Mouse (Mus musculus) midbrain, embryonic 10.5 days (tissue): ENCODE data around the gene Ercc6l2. TPM values are rescaled to one million over a fixed set of nuclear protein-coding genes. Genes with fewer than 3 reads are reported as not detected.

Source experiments
- DNase-seq: peaks from one replicate; pipeline ENCODE4 v3.0.0-alpha.2; 2017; ENCODE audit warnings: low spot score
- H3K27ac ChIP-seq: fragments of 300-500 bp; sonication (generic); replicated peaks from 2 replicates; pipeline ENCODE4 v1.5.1; 2016; ENCODE audit warnings: mild to moderate bottlenecking
- H3K27me3 ChIP-seq: fragments of 300-500 bp; sonication (generic); 2 replicates; pipeline ENCODE4 v1.6.1; 2016; ENCODE audit warnings: low read depth, mild to moderate bottlenecking; ENCODE audit not compliant: poor library complexity, severe bottlenecking
- H3K36me3 ChIP-seq: fragments of 300-500 bp; sonication (generic); 2 replicates; pipeline ENCODE4 v1.6.1; 2016; ENCODE audit warnings: mild to moderate bottlenecking, moderate library complexity
- H3K4me1 ChIP-seq: fragments of 300-500 bp; sonication (generic); 2 replicates; pipeline ENCODE4 v1.6.1; 2016
- H3K4me3 ChIP-seq: fragments of 300-500 bp; sonication (generic); 2 replicates; pipeline ENCODE4 v1.5.1; 2016; ENCODE audit warnings: mild to moderate bottlenecking, moderate library complexity
- H3K9me3 ChIP-seq: fragments of 300-500 bp; sonication (generic); replicated peaks from 2 replicates; pipeline ENCODE4 v1.6.1; 2016; ENCODE audit warnings: mild to moderate bottlenecking
- WGBS: fragments of 180-500 bp; shearing (Covaris S2); methylation state at CpG from one replicate; pipeline ENCODE4 v1.1.7; 2016; 5-methylcytosine and 5-hydroxymethylcytosine counted together
- polyA plus RNA-seq: library from polyadenylated mRNA; unstranded; fragments of >200 nt; fragmentation: Nextera tagmentation; extraction: Ambion mirVana; gene quantifications from 2 replicates; pipeline ENCODE4 v1.2.1, GENCODE M21; 2016

Ercc6l2 gene
- polyA plus RNA-seq, 1 experiment from 2014 or later: 23.0 TPM

DNA sequence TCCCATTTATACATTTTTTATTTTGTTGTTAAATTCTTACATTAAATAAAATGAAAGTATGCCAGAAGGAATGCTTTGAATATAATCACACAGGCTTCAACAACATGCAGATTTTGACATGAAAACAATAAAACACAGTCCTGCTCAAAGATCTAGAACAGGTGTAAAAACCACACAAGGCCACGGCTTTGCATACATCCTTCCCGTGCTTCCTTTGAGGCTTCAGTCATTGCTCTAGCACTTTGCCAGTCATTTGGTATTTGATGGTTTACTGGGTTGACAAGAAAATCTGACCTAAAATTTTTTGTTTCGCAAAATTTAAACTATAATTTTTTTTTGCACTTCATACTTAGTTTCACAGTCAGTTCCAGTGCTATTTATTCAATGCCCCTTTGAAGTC is 7.1 kb upstream of the Ercc6l2 start:
- H3K27me3 ChIP-seq: no peaks in the 10 kb centered on the region
- no peaks in the 10 kb centered on the region for H3K9me3 ChIP-seq
- H3K4me3 ChIP-seq: no peak overlapping the region
- H3K27ac ChIP-seq: no peak overlapping the region
- peaks cover 22% of the 10 kb centered on the region for H3K4me1 ChIP-seq
- DNase-seq: no peak
- H3K36me3 ChIP-seq: no peaks in the 10 kb centered on the region
- 93% methylated on average over 3 of the region's 3 CpGs for WGBS

GRCm38 (mm10) chr13:63811477-63811876 is 3.6 kb upstream of the Ercc6l2 start:
- no peaks in the 10 kb centered on the region for H3K9me3 ChIP-seq
- no peaks in the 10 kb centered on the region for H3K36me3 ChIP-seq
- no peak for DNase-seq
- no peak overlapping the region for H3K27ac ChIP-seq
- H3K27me3 ChIP-seq: no peaks in the 10 kb centered on the region
- H3K4me3 ChIP-seq: no peak overlapping the region
- H3K4me1 ChIP-seq: peaks cover 43% of the 10 kb centered on the region

DNA sequence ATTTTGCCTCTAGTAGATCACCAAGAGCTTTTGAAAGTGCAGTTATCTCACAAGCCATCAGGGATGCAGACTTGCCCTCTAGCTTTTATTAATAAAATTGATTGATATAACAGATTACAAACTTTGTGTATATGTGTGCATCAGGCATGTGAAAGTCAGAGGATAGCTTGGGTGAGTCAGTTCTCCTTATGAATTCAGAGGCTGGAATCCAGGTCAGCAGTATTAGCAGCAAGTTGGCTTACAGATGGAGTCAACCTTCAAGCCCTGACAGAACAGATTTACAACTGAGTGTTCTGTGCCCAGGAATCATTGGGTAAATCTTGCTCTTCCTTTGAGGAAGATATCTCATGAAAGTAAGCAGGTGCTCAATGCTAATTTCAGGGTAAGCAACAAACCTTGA is 891 bp downstream of the Ercc6l2 start:
- H3K36me3 ChIP-seq: no peaks in the 10 kb centered on the region; the same call in 1 of the 2 replicates
- DNase-seq: no peak
- H3K4me3 ChIP-seq: peak overlapping the region; percentile 71
- no peaks in the 10 kb centered on the region for H3K9me3 ChIP-seq
- H3K27ac ChIP-seq: peak overlapping the region; percentile 98
- peaks cover 30% of the 10 kb centered on the region for H3K4me1 ChIP-seq
- no peaks in the 10 kb centered on the region for H3K27me3 ChIP-seq

GRCm38 (mm10) chr13:63845758-63846157 is 30.7 kb downstream of the Ercc6l2 start:
- Histone ChIP-seq H3K4me3 (no peak overlapping the region), H3K4me1 (no peaks in the 10 kb centered on the region), H3K9me3 (no peaks in the 10 kb centered on the region), H3K27me3 (no peaks in the 10 kb centered on the region), H3K27ac (no peak overlapping the region), H3K36me3 (peaks cover 33% of the 10 kb centered on the region)
- 95% methylated on average over 2 of the region's 2 CpGs for WGBS
- no peak for DNase-seq

DNA sequence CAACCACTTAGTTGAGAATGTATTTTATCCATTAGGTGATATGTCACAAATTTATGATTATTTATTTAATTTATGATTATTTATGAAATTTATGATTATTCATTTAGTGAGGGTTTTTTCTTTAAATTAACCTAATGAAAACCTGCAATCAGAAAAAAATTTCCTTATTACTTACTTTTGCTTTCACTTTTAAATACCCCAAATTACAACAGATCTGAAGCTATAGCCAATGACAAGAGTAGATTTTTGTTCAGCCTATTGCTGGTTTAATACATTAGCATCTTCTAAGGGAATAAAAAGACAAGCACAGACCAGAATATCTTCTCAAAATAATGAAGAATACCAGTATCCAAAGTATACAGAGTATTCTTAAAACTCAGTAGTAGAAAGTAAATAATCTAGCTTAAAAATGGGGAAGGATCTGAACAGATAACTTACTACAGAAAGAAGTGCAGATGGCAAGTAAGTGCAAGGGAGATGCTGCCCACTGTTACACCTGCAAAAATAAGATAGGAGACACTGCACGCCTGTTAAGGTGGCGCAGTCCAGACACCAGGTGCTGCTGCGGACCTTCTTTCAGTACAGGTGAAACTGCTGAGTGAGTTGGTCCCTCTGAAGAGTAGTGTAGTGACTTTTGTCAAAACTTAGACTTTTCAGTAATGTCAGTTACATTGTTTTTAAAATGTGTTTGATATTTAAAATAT is 35.4 kb downstream of the Ercc6l2 start:
- Histone ChIP-seq H3K27ac (no peak overlapping the region), H3K27me3 (no peaks in the 10 kb centered on the region), H3K36me3 (peaks cover 22% of the 10 kb centered on the region), H3K4me3 (no peak overlapping the region), H3K4me1 (no peaks in the 10 kb centered on the region), H3K9me3 (no peaks in the 10 kb centered on the region)
- WGBS: 95% methylated on average over 3 of the region's 3 CpGs
- no peak for DNase-seq

- Histone ChIP-seq H3K4me3 (no peak overlapping the region), H3K27ac (no peak overlapping the region), H3K4me1 (no peaks in the 10 kb centered on the region), H3K27me3 (no peaks in the 10 kb centered on the region), H3K36me3 (peaks cover 20% of the 10 kb centered on the region), H3K9me3 (no peaks in the 10 kb centered on the region)
- WGBS: 89% methylated on average over 2 of the region's 2 CpGs
- DNase-seq: no peak
Measured at GRCm38 (mm10) chr13:63872585-63873282, 57.7 kb downstream of the Ercc6l2 start.

- 92% methylated on average over 6 of the region's 6 CpGs for WGBS
- no peak overlapping the region for H3K27ac ChIP-seq
- no peak overlapping the region for H3K4me3 ChIP-seq
Measured at GRCm38 (mm10) chr13:63877138-63877537, 62.1 kb downstream of the Ercc6l2 start.

DNA sequence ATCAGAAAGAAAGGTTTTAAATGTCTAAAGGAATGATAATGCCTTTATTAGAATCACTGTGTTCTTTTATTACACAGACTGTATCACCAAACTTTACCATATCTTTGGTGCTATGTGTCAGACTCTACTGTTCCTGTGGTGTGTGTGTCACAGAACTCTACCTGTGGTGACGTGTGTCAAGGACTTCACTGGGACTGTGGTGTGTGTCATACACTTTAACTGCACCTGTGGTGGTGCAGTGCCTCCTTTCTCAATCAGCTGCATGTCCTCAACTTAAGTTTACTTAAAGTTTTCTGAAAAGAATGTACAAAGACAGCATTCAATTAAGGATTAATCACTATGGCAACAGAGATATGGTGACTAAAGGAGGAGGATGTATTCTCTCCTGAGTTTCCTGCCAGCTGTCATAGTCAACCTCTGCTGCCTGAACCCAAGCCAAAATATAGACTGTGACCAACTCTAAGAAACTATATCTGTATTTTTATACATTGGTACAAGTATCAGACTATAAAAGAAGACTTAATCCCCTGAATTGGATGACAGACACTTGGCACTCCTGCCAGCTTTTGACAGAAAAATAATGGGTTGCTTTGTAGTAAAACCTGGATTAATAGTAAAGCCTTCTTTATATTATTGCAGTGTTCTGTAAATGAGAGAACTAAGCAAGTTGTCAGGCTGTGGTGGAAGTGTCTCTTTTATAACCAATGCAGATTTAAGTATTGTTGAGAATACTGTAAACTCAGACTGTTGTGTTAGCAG is 64.2 kb downstream of the Ercc6l2 start:
- Histone ChIP-seq H3K36me3 (0 out of 2 replicates have a peak, but pooled peaks cover 3% of the 10 kb centered on the region), H3K4me1 (peaks cover 15% of the 10 kb centered on the region), H3K27me3 (no peaks in the 10 kb centered on the region), H3K27ac (no peak overlapping the region), H3K4me3 (no peak overlapping the region), H3K9me3 (no peaks in the 10 kb centered on the region)
- WGBS: 40% methylated on average over 1 of the region's 1 CpGs
- no peak for DNase-seq

More at GRCm38 (mm10) chr13:63877138-63877537, 62.1 kb downstream of the Ercc6l2 start:
- DNase-seq: no peak
- peaks cover 15% of the 10 kb centered on the region for H3K4me1 ChIP-seq
- no peaks in the 10 kb centered on the region for H3K9me3 ChIP-seq
- H3K27me3 ChIP-seq: no peaks in the 10 kb centered on the region
- H3K36me3 ChIP-seq: peaks cover 8% of the 10 kb centered on the region

DNA sequence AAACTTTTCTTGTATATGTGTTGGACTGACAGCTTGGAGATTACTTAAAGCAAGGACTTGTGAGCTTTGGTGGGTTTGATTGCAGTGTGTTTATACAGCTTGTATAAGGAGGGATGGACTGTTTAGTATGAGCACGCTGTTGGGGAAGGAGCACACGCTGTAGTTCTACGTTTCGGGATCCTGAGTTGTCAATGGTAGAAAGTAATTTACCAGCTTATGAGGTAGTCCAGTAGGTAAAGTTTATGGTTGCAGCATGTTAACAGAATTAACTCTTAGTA is 64.8 kb downstream of the Ercc6l2 start:
- H3K36me3 ChIP-seq: 0 out of 2 replicates have a peak, but pooled peaks cover 3% of the 10 kb centered on the region
- H3K27me3 ChIP-seq: no peaks in the 10 kb centered on the region
- peaks cover 15% of the 10 kb centered on the region for H3K4me1 ChIP-seq
- no peaks in the 10 kb centered on the region for H3K9me3 ChIP-seq
- WGBS: 77% methylated on average over 4 of the region's 4 CpGs
- H3K4me3 ChIP-seq: no peak overlapping the region
- no peak for DNase-seq
- H3K27ac ChIP-seq: no peak overlapping the region

- Histone ChIP-seq H3K4me1 (no peaks in the 10 kb centered on the region), H3K4me3 (no peak overlapping the region), H3K27ac (0 out of 2 replicates have a peak overlapping the region, but pooled peaks have one; percentile 6), H3K27me3 (no peaks in the 10 kb centered on the region), H3K9me3 (no peaks in the 10 kb centered on the region), H3K36me3 (peaks cover 8% of the 10 kb centered on the region)
- WGBS: 73% methylated on average over 3 of the region's 3 CpGs
- no peak for DNase-seq
Measured at GRCm38 (mm10) chr13:63885532-63885949, 70.5 kb downstream of the Ercc6l2 start.

GRCm38 (mm10) chr13:63886429-63887052 is 71.5 kb downstream of the Ercc6l2 start:
- Histone ChIP-seq H3K4me1 (no peaks in the 10 kb centered on the region), H3K4me3 (no peak overlapping the region), H3K27ac (no peak overlapping the region), H3K9me3 (no peaks in the 10 kb centered on the region), H3K36me3 (peaks cover 8% of the 10 kb centered on the region), H3K27me3 (no peaks in the 10 kb centered on the region)
- no peak for DNase-seq
- WGBS: 92% methylated on average over 3 of the region's 3 CpGs

- peaks cover 55% of the 10 kb centered on the region for H3K27me3 ChIP-seq
- 12% methylated on average over 12 of the region's 12 CpGs for WGBS
- no peaks in the 10 kb centered on the region for H3K9me3 ChIP-seq
- peaks cover 26% of the 10 kb centered on the region for H3K4me1 ChIP-seq
- H3K4me3 ChIP-seq: peak overlapping the region; percentile 49
- peak overlapping the region; percentile 77 for H3K27ac ChIP-seq
- 0 out of 2 replicates have a peak, but pooled peaks cover 9% of the 10 kb centered on the region for H3K36me3 ChIP-seq
- no peak for DNase-seq
Measured at GRCm38 (mm10) chr13:63900679-63901302, 85.8 kb downstream of the Ercc6l2 start.
